In genomic region chr8:88299907-88300603, GRCm38 (mm10) we compare ENCODE assay signal across 10 mouse cellular contexts. TPM values are rescaled to one million over a fixed set of nuclear protein-coding genes. Genes with fewer than 3 reads are reported as not detected.
A peak's percentile ranks its signal among the peaks of the same experiment; 100 is the strongest.
DNase-seq lines count a peak whose midpoint lies in the region; ATAC-seq and TF ChIP-seq lines count a peak whose summit lies in the region.
"Had no signal": no experiment of that assay in that cellular context is flagged by ENCODE, and none has a peak within 500 bp of the region (broad histone marks: within the 10 kb centered on the region; RNA-seq: fewer than 3 reads in every experiment).

No protein-coding gene starts in this region.

- TF ChIP-seq POLR2A in spleen, adult 2 months (IDR thresholded peaks at IDR 0.05; ENCODE audit: low read depth, low read length): no peak

- peak; percentile 42; the same call in 1 of the 2 replicates for ATAC-seq in embryonic facial prominence, embryonic 14.5 days (ENCODE audit: low read depth)
- ATAC-seq in liver, embryonic 11.5 days (replicated peaks; ENCODE audit: low FRiP score): peak; percentile 87
- peak; percentile 52; the same call in 1 of the 2 replicates for ATAC-seq in stomach, embryonic 16.5 days (ENCODE audit: insufficient read depth, low FRiP score)

- H3K4me2 ChIP-seq in embryonic facial prominence, embryonic 14.5 days (ENCODE audit: low read depth, low read length): no peak overlapping the region
- peak overlapping the region; percentile 86 for H3K4me2 ChIP-seq in liver, embryonic 11.5 days
- H3K4me2 ChIP-seq in stomach, embryonic 16.5 days (ENCODE audit: low read depth, low read length): no peak overlapping the region
- H3K4me2 ChIP-seq: embryonic facial prominence, embryonic 12.5 days; neural tube, embryonic 13.5 days had no signal

- peak in 1 of 2 experiments; percentile 42 for DNase-seq in spleen, adult 2 months (ENCODE audit: low read depth in 1 of 2, low spot score in 2 of 2)
- no peak for DNase-seq in spleen, adult 12 weeks (ENCODE audit: low spot score)
- DNase-seq in embryonic facial prominence, embryonic 14.5 days (ENCODE audit: low spot score): peak; percentile 22
- DNase-seq in liver, embryonic 11.5 days (ENCODE audit: low spot score): peak; percentile 60
- no peak for DNase-seq in embryo, embryonic 11 days
- DNase-seq in left cerebral cortex, adult 8-10 months (ENCODE audit: low spot score in 2 of 2): no peak
- DNase-seq: layer of hippocampus, postnatal 36 days had no signal

- H3K36me3 ChIP-seq in spleen, adult 2 months (ENCODE audit: control insufficient read depth, insufficient read depth, low read length): peaks cover 35% of the 10 kb centered on the region
- no peaks in the 10 kb centered on the region for H3K36me3 ChIP-seq in embryonic facial prominence, embryonic 14.5 days (ENCODE audit: control insufficient read depth, insufficient read depth, low read length)
- H3K36me3 ChIP-seq in liver, embryonic 11.5 days (ENCODE audit: control insufficient read depth, insufficient read depth, low read length): 0 out of 2 replicates have a peak, but pooled peaks cover 2% of the 10 kb centered on the region
- no peaks in the 10 kb centered on the region for H3K36me3 ChIP-seq in stomach, embryonic 16.5 days (ENCODE audit: control insufficient read depth, insufficient read depth, low read length)
- H3K36me3 ChIP-seq: embryonic facial prominence, embryonic 12.5 days; neural tube, embryonic 13.5 days had no signal

- peaks cover 36% of the 10 kb centered on the region; the same call in 1 of the 2 replicates for H3K4me1 ChIP-seq in spleen, adult 2 months (ENCODE audit: control insufficient read depth, insufficient read depth, insufficient read length)
- 0 out of 2 replicates have a peak, but pooled peaks cover 4% of the 10 kb centered on the region for H3K4me1 ChIP-seq in embryonic facial prominence, embryonic 14.5 days (ENCODE audit: control insufficient read depth, insufficient read depth, low read length)
- H3K4me1 ChIP-seq in liver, embryonic 11.5 days (replicated peaks; ENCODE audit: control insufficient read depth, insufficient read depth, low read length): peaks cover 67% of the 10 kb centered on the region
- peaks cover 14% of the 10 kb centered on the region; the same call in 1 of the 2 replicates for H3K4me1 ChIP-seq in stomach, embryonic 16.5 days (ENCODE audit: control insufficient read depth, insufficient read depth, low read length)

- H3K27ac ChIP-seq in spleen, adult 2 months (ENCODE audit: insufficient read depth, low read length): peak overlapping the region; percentile 64
- H3K27ac ChIP-seq in embryonic facial prominence, embryonic 14.5 days (replicated peaks; ENCODE audit: low read depth, low read length): 0 out of 2 replicates have a peak overlapping the region, but pooled peaks have one; percentile 28
- H3K27ac ChIP-seq in liver, embryonic 11.5 days (ENCODE audit: low read depth, low read length): peak overlapping the region; percentile 89
- H3K27ac ChIP-seq in stomach, embryonic 16.5 days (ENCODE audit: low read length): peak overlapping the region; percentile 29
- H3K27ac ChIP-seq: embryonic facial prominence, embryonic 12.5 days; neural tube, embryonic 13.5 days had no signal

- H3K4me3 ChIP-seq in spleen, adult 2 months (ENCODE audit: extremely low read depth, insufficient read depth, insufficient read length): no peak overlapping the region
- no peak overlapping the region for H3K4me3 ChIP-seq in embryonic facial prominence, embryonic 14.5 days (ENCODE audit: low read depth, low read length)
- H3K4me3 ChIP-seq in liver, embryonic 11.5 days (ENCODE audit: low read depth, low read length): peak overlapping the region; percentile 65
- H3K4me3 ChIP-seq in stomach, embryonic 16.5 days (replicated peaks; ENCODE audit: low read length): no peak overlapping the region
- H3K4me3 ChIP-seq: embryonic facial prominence, embryonic 12.5 days; neural tube, embryonic 13.5 days had no signal

- H3K9me3 ChIP-seq in embryonic facial prominence, embryonic 14.5 days (ENCODE audit: control insufficient read depth, low read length): no peaks in the 10 kb centered on the region
- no peaks in the 10 kb centered on the region for H3K9me3 ChIP-seq in liver, embryonic 11.5 days (ENCODE audit: control insufficient read depth, low read length)
- no peaks in the 10 kb centered on the region for H3K9me3 ChIP-seq in stomach, embryonic 16.5 days (replicated peaks; ENCODE audit: control insufficient read depth, low read length)
- H3K9me3 ChIP-seq: embryonic facial prominence, embryonic 12.5 days; neural tube, embryonic 13.5 days had no signal

- H3K9ac ChIP-seq in embryonic facial prominence, embryonic 14.5 days (ENCODE audit: low read depth, low read length): no peak overlapping the region
- peak overlapping the region; percentile 91 for H3K9ac ChIP-seq in liver, embryonic 11.5 days (ENCODE audit: low read depth, low read length)
- H3K9ac ChIP-seq in stomach, embryonic 16.5 days (ENCODE audit: low read length): peak overlapping the region; percentile 31
- H3K9ac ChIP-seq: embryonic facial prominence, embryonic 12.5 days; neural tube, embryonic 13.5 days had no signal

- 20% methylated on average over 10 of the region's 10 CpGs for WGBS in spleen, adult 2 months
- WGBS in embryonic facial prominence, embryonic 14.5 days: 64% methylated on average over 6 of the region's 10 CpGs
- 32% methylated on average over 10 of the region's 10 CpGs for WGBS in liver, embryonic 11.5 days
- 50% methylated on average over 10 of the region's 10 CpGs for WGBS in stomach, embryonic 16.5 days

- no peak for TF ChIP-seq CTCF in spleen, adult 2 months (IDR thresholded peaks at IDR 0.05; ENCODE audit: extremely low read depth, insufficient read depth, insufficient read length, insufficient replicate concordance)

- no peaks in the 10 kb centered on the region for H3K27me3 ChIP-seq in spleen, adult 2 months (ENCODE audit: control insufficient read depth, insufficient read depth, low read length)
- no peaks in the 10 kb centered on the region for H3K27me3 ChIP-seq in embryonic facial prominence, embryonic 14.5 days (replicated peaks; ENCODE audit: control insufficient read depth, insufficient read depth, low read length)
- no peaks in the 10 kb centered on the region for H3K27me3 ChIP-seq in liver, embryonic 11.5 days (replicated peaks; ENCODE audit: control insufficient read depth, insufficient read depth, low read length)
- no peaks in the 10 kb centered on the region for H3K27me3 ChIP-seq in stomach, embryonic 16.5 days (ENCODE audit: control insufficient read depth, insufficient read depth, low read length)
- H3K27me3 ChIP-seq: embryonic facial prominence, embryonic 12.5 days; neural tube, embryonic 13.5 days had no signal

RNA-seq across cellular contexts. Expression of gene Adcy7, which starts 27.9 kb away (rescaled TPM):
- 76.9 and 98.6 TPM in 2 replicates for polyA plus RNA-seq in spleen, adult 2 months (2012; rRNA removed)
- 7.3 and 7.7 TPM in 2 replicates for polyA plus RNA-seq in embryonic facial prominence, embryonic 14.5 days (2014; fragmentation: Nextera tagmentation; extraction: Ambion mirVana)
- polyA plus RNA-seq in liver, embryonic 11.5 days (2014; fragmentation: Nextera tagmentation; extraction: Ambion mirVana): 46.6 and 49.7 TPM in 2 replicates
- polyA plus RNA-seq in stomach, embryonic 16.5 days (2015; fragmentation: Nextera tagmentation; extraction: Ambion mirVana): 8.7 and 8.9 TPM in 2 replicates
- total RNA-seq in left cerebral cortex, adult 8-10 months (2022): 1 to 10 TPM; 5.7 to 6.9 (median 6.4) TPM

Comparison
In these comparisons a context has a peak if more than half of its experiments do, and no peak if none do; other contexts are left out.
1. DNase-seq: peak in embryonic facial prominence, embryonic 14.5 days (single experiment) and liver, embryonic 11.5 days (single experiment); none in spleen, adult 12 weeks (single experiment), embryo, embryonic 11 days (single experiment) and left cerebral cortex, adult 8-10 months (0 of 2).
2. H3K27ac ChIP-seq: peak in every context shown above with its lines; median percentile 89 in liver, embryonic 11.5 days; 64 in spleen, adult 2 months; 29 in stomach, embryonic 16.5 days; 28 in embryonic facial prominence, embryonic 14.5 days.
3. Peak in every context shown above with its lines, with median percentiles within 50 percentile points of each other: ATAC-seq.